Mouse (Mus musculus) liver, embryonic 14.5 days (tissue): Measurements from ENCODE around the gene AC131692.1.

Experiments used
- CTCF ChIP-seq: IDR thresholded peaks from 2 replicates; pipeline ENCODE4 v1.5.1; 2016; ENCODE audit warnings: antibody characterized with exemption, low read depth, control low read depth
- EP300 ChIP-seq: IDR thresholded peaks from 2 replicates; pipeline ENCODE4 v1.6.1; 2016; ENCODE audit warnings: antibody characterized with exemption, low read depth

- TF ChIP-seq CTCF = no peak
- no peak for TF ChIP-seq EP300
Measured at GRCm38 (mm10) chr19:6118677-6119185, 24.5 kb downstream of the AC131692.1 start.
